Mouse (Mus musculus) liver, postnatal 0 days (tissue): ENCODE data around the gene Dgcr2. TPM values are rescaled to one million over a fixed set of nuclear protein-coding genes. Genes with fewer than 3 reads are reported as not detected.

Experiments used
- ATAC-seq: fragments of 200-750 bp; cut with Nextera tagmentation; 2 replicates; pipeline ENCODE4 v1.8.0; 2017; ENCODE audit warnings: mild to moderate bottlenecking, moderate library complexity
- DNase-seq: peaks from one replicate; pipeline ENCODE4 v3.0.0-alpha.2; 2016
- H3K27ac ChIP-seq: fragments of 300-500 bp; sonication (generic); 2 replicates; pipeline ENCODE4 v1.5.1; 2014; ENCODE audit warnings: antibody characterized with exemption, moderate library complexity, mild to moderate bottlenecking, low read depth
- H3K27me3 ChIP-seq: fragments of 300-500 bp; sonication (generic); 2 replicates; pipeline ENCODE4 v1.6.1; 2014; ENCODE audit warnings: low read length, control low read depth, mixed read lengths; ENCODE audit not compliant: insufficient read depth
- H3K36me3 ChIP-seq: fragments of 300-500 bp; sonication (generic); replicated peaks from 2 replicates; pipeline ENCODE4 v1.6.1; 2014; ENCODE audit warnings: mild to moderate bottlenecking, control low read depth, low read length, moderate library complexity, mixed read lengths; ENCODE audit not compliant: insufficient read depth
- H3K4me1 ChIP-seq: fragments of 300-500 bp; sonication (generic); 2 replicates; pipeline ENCODE4 v1.6.1; 2014; ENCODE audit warnings: antibody characterized with exemption, mild to moderate bottlenecking, control low read depth; ENCODE audit not compliant: insufficient read depth
- H3K4me2 ChIP-seq: fragments of 300-500 bp; sonication (generic); 2 replicates; pipeline ENCODE4 v1.6.1; 2014; ENCODE audit warnings: low read depth, mild to moderate bottlenecking, low read length, moderate library complexity, mixed read lengths
- H3K4me3 ChIP-seq: fragments of 300-500 bp; sonication (generic); 2 replicates; pipeline ENCODE4 v1.5.1; 2014; ENCODE audit warnings: low read depth, low read length
- H3K9ac ChIP-seq: fragments of 300-500 bp; sonication (generic); replicated peaks from 2 replicates; pipeline ENCODE4 v1.6.1; 2014; ENCODE audit warnings: mild to moderate bottlenecking, moderate library complexity
- H3K9me3 ChIP-seq: fragments of 300-500 bp; sonication (generic); 2 replicates; pipeline ENCODE4 v1.6.1; 2016; ENCODE audit warnings: mild to moderate bottlenecking, control low read depth, low read length, mixed read lengths
- CTCF ChIP-seq: sonication (generic); IDR thresholded peaks from 2 replicates; pipeline ENCODE4 v1.5.1; 2016; ENCODE audit warnings: antibody characterized with exemption, low read depth
- EP300 ChIP-seq: IDR thresholded peaks from 2 replicates; pipeline ENCODE4 v1.6.1; 2016; ENCODE audit warnings: antibody characterized with exemption, low read depth, mild to moderate bottlenecking
- WGBS: fragments of 180-500 bp; shearing (Covaris S2); extraction: QIAGEN DNeasy Blood & Tissue Kit; methylation state at CpG from one replicate; pipeline ENCODE4 v1.1.7; 2014; ENCODE audit not compliant: insufficient replicate concordance; 5-methylcytosine and 5-hydroxymethylcytosine counted together
- polyA plus RNA-seq: library from polyadenylated mRNA; unstranded; fragments of >200 nt; fragmentation: Nextera tagmentation; extraction: Ambion mirVana; gene quantifications from 2 replicates; pipeline ENCODE4 v1.2.1, GENCODE M21; 2015

Gene Dgcr2
- polyA plus RNA-seq, 1 experiment from 2014 or later: 18.0 TPM

DNA sequence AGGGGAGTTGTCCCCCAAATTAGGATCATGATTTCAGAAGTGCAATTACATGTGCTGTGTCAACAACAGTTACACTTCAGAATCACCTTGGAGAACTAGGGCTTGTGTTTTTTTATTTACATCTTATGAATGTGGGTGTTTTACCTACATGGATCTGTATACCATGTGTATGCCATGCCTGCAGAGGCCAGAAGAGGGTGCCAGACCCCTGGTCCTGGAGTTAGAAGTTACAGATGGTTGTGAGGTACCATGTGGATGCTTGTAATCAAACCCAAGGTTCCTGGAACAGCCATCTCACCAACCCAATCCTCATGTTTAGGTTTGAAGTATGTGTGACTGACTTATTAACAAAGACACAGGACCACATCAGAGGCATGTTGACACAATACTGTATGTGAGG is 39.8 kb downstream of the Dgcr2 start:
- no peaks in the 10 kb centered on the region for H3K27me3 ChIP-seq
- peaks cover 68% of the 10 kb centered on the region for H3K36me3 ChIP-seq
- no peak overlapping the region for H3K27ac ChIP-seq
- H3K4me1 ChIP-seq: no peaks in the 10 kb centered on the region
- no peak overlapping the region for H3K4me2 ChIP-seq
- ATAC-seq (no peak), DNase-seq (peak; percentile 48)
- TF ChIP-seq EP300 (no peak), CTCF (peak; percentile 75)
- no peaks in the 10 kb centered on the region for H3K9me3 ChIP-seq
- H3K4me3 ChIP-seq: no peak overlapping the region
- H3K9ac ChIP-seq: no peak overlapping the region

DNA sequence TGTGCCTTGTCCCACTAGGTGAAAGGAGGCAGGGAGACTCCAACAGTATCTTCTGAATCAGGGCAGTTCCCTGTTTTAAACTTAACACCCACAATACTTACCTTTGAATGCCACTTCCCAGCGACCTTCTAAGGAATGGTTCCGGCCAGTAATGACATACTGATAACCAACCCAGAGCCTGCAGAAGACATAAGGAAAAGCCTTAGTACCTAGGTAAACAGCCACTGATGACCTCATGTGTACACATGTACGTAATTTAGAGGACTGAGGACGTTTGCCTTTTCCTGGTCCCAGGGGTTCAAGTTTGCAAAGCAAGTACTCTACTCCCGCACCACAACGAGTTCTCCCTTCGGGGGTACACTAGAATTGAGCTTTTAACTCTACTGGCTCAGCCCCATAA is 41.2 kb downstream of the Dgcr2 start:
- Histone ChIP-seq H3K4me2 (no peak overlapping the region), H3K9ac (no peak overlapping the region), H3K9me3 (no peaks in the 10 kb centered on the region), H3K27me3 (no peaks in the 10 kb centered on the region), H3K27ac (no peak overlapping the region), H3K4me3 (no peak overlapping the region), H3K36me3 (peaks cover 74% of the 10 kb centered on the region), H3K4me1 (no peaks in the 10 kb centered on the region)
- TF ChIP-seq CTCF (no peak), EP300 (no peak)
- WGBS: 88% methylated on average over 7 of the region's 7 CpGs
- no peak for DNase-seq
- no peak for ATAC-seq

DNA sequence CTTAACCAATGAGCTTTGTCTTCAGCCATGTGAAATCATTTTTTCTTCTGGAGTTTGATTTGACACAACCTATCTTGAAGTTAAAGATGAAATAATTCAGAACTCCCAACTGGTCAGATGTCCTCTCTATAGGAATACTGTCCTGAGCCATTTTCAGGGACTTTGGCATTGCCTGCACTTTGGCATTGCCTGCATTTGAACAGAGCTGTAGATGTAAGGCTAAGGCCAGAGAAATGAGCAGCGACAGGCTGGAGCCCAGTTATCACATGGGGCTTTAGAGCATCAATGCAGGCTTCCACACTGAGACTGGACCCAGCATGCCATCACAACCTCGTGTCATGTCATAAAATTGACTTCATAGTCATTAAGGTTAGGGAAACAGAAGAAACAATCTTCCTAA is 45.1 kb downstream of the Dgcr2 start:
- H3K4me1 ChIP-seq: no peaks in the 10 kb centered on the region
- no peaks in the 10 kb centered on the region for H3K27me3 ChIP-seq
- H3K36me3 ChIP-seq: peaks cover 85% of the 10 kb centered on the region
- no peak overlapping the region for H3K27ac ChIP-seq
- H3K9ac ChIP-seq: no peak overlapping the region
- H3K9me3 ChIP-seq: no peaks in the 10 kb centered on the region
- no peak for TF ChIP-seq EP300
- no peak for TF ChIP-seq CTCF
- WGBS: 78% methylated on average over 2 of the region's 2 CpGs
- no peak for DNase-seq
- no peak for ATAC-seq
- no peak overlapping the region for H3K4me3 ChIP-seq
- no peak overlapping the region for H3K4me2 ChIP-seq

DNA sequence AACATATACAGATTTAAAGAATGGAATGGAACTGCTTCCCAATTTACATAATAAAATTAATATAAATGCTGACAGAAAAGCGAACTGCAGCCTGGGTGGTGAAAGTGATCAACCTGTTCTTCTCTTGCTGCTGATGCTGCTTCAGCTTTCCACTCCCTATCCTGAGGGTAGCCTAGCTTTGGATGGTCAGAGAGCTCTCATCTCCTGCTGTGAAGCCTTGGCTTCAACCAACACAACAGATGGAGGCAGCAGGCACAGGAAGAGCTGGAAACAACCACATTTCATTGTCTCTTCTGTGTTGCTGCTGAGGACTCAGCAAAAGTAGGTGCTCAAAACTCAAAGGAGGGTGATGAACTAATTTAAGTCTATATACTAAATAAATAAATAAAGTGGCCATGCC is 46.5 kb downstream of the Dgcr2 start:
- DNase-seq: no peak
- TF ChIP-seq CTCF: no peak
- TF ChIP-seq EP300: no peak
- H3K4me3 ChIP-seq: no peak overlapping the region
- no peak overlapping the region for H3K27ac ChIP-seq
- no peaks in the 10 kb centered on the region for H3K9me3 ChIP-seq
- WGBS: 89% methylated on average over 1 of the region's 1 CpGs
- H3K4me2 ChIP-seq: no peak overlapping the region
- H3K27me3 ChIP-seq: no peaks in the 10 kb centered on the region
- no peak overlapping the region for H3K9ac ChIP-seq
- ATAC-seq: no peak
- peaks cover 79% of the 10 kb centered on the region for H3K36me3 ChIP-seq
- H3K4me1 ChIP-seq: no peaks in the 10 kb centered on the region

DNA sequence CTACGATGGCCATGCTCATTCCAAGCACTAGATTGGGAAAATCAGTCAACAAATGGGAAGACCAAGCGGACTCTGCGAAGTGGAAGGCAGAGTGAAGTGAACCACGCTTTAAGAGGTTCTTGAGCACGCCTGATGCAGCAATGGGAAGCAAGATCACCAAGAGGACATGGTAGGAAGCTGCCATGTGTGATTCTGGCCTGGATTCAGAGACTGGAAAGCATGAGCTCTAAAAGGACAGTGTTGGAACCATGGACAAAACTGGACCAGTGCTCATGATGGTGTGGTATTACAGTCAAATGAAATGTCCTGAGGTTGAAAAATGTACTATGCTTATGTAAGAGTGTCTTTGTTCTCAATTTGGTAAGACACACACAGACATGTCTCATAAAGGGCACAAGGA is 47.0 kb downstream of the Dgcr2 start:
- H3K9ac ChIP-seq: no peak overlapping the region
- 85% methylated on average over 5 of the region's 5 CpGs for WGBS
- ATAC-seq: no peak
- H3K36me3 ChIP-seq: peaks cover 79% of the 10 kb centered on the region
- TF ChIP-seq CTCF (no peak), EP300 (no peak)
- no peaks in the 10 kb centered on the region for H3K4me1 ChIP-seq
- no peaks in the 10 kb centered on the region for H3K9me3 ChIP-seq
- no peak for DNase-seq
- no peaks in the 10 kb centered on the region for H3K27me3 ChIP-seq
- H3K27ac ChIP-seq: no peak overlapping the region
- H3K4me2 ChIP-seq: no peak overlapping the region
- no peak overlapping the region for H3K4me3 ChIP-seq

DNA sequence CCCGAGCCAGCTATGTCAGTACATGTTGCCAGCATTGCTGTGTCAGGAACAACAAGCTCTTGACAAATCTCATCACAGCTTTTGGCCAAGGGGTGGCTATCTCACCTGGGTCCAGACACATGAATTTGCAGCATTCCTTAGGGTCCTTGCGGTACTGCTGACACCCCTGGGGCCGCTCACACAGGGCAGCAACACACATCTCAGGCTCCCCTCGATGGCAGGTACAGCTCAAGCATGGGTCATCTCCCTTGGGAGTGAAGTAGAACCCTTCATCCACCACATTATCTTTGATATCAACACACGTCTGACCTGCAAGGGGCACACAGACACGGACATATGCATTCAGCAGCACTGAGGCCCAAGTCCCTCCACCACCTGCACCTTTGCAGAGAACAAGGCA is 48.9 kb downstream of the Dgcr2 start:
- peaks cover 83% of the 10 kb centered on the region for H3K36me3 ChIP-seq
- H3K4me2 ChIP-seq: no peak overlapping the region
- H3K27me3 ChIP-seq: no peaks in the 10 kb centered on the region
- 84% methylated on average over 6 of the region's 6 CpGs for WGBS
- H3K9me3 ChIP-seq: no peaks in the 10 kb centered on the region
- H3K27ac ChIP-seq: no peak overlapping the region
- ATAC-seq: no peak
- no peak overlapping the region for H3K4me3 ChIP-seq
- no peaks in the 10 kb centered on the region for H3K4me1 ChIP-seq
- no peak for DNase-seq
- no peak overlapping the region for H3K9ac ChIP-seq
- TF ChIP-seq EP300 (no peak), CTCF (no peak)

DNA sequence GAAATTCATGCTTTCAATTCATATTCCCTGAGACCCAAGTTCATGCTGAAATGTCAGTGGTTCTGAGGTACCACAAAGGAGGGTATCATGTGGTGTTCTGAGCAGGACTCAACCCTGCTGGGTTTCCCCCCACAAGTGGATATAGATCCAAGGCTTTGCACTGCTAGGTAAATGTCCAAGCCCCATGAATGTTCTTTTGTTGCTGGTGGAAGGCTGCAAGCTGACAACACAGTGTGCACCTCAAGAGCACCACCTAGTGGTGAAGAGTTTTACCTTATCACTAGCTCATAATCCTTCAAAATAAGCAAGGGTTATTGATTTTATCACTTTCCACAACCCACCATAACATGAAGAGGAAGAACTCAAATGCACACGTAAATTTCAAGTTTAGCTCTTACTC is 49.4 kb downstream of the Dgcr2 start:
- Histone ChIP-seq H3K36me3 (peaks cover 83% of the 10 kb centered on the region), H3K4me2 (no peak overlapping the region), H3K9me3 (no peaks in the 10 kb centered on the region), H3K27me3 (no peaks in the 10 kb centered on the region), H3K4me1 (no peaks in the 10 kb centered on the region), H3K4me3 (no peak overlapping the region), H3K9ac (no peak overlapping the region), H3K27ac (no peak overlapping the region)
- 17% methylated on average over 1 of the region's 1 CpGs for WGBS
- ATAC-seq (no peak), DNase-seq (no peak)
- TF ChIP-seq CTCF: peak; percentile 80
- no peak for TF ChIP-seq EP300
